Mouse (Mus musculus): ENCODE data around the gene Csrnp1. TPM values are rescaled to one million over a fixed set of nuclear protein-coding genes. Genes with fewer than 3 reads are reported as not detected.
"Not testable (repeated sequence)": the region's sequence is repeated elsewhere in the genome, so short reads cannot be mapped to it uniquely, and the experiment has no call there.

Gene Csrnp1
- polyA plus RNA-seq, 1 experiment: 3.4 TPM

- no peak for DNase-seq (ENCODE audit: low read depth)
- TF ChIP-seq CTCF (IDR thresholded peaks at IDR 0.05; ENCODE audit: borderline replicate concordance, extremely low read depth, insufficient read depth, insufficient read length) (no peak), POLR2A (IDR thresholded peaks at IDR 0.05; ENCODE audit: borderline replicate concordance, extremely low read depth, insufficient read depth, insufficient read length, poor library complexity, severe bottlenecking) (no peak)
Measured at GRCm38 (mm10) chr9:120014828-120015227, 30.4 kb upstream of the Csrnp1 start.

GRCm38 (mm10) chr9:120013251-120013820, 28.9 kb upstream of the Csrnp1 start:
- no peak for DNase-seq (ENCODE audit: low read depth)
- no peak for TF ChIP-seq CTCF (IDR thresholded peaks at IDR 0.05; ENCODE audit: borderline replicate concordance, extremely low read depth, insufficient read depth, insufficient read length)
- TF ChIP-seq POLR2A (IDR thresholded peaks at IDR 0.05; ENCODE audit: borderline replicate concordance, extremely low read depth, insufficient read depth, insufficient read length, poor library complexity, severe bottlenecking): no peak

DNA sequence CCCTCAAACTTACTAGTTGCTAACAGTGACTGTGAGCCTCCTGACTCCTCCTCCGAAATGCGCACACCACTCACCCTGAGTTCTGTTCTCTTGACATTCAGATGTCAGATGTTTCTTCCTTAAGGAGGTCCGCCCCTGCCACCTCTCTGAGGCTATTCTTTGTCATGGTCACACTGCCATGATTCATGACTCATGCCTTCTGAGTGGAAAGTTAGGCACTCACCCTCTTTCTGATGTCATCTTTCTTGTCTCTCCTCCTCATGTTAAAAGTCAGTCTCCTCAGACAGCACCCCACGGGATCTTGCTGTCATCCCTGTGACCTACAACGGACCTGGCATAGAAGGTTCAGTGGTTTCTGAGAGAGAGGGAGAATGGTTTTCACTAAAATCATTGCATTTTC, 28.3 kb upstream of the Csrnp1 start:
- no peak for DNase-seq (ENCODE audit: low read depth)
- TF ChIP-seq CTCF (IDR thresholded peaks at IDR 0.05; ENCODE audit: borderline replicate concordance, extremely low read depth, insufficient read depth, insufficient read length) (no peak), POLR2A (IDR thresholded peaks at IDR 0.05; ENCODE audit: borderline replicate concordance, extremely low read depth, insufficient read depth, insufficient read length, poor library complexity, severe bottlenecking) (no peak)

GRCm38 (mm10) chr9:120012161-120012560, 27.7 kb upstream of the Csrnp1 start:
- not testable (repeated sequence) for DNase-seq (ENCODE audit: low read depth)

DNA sequence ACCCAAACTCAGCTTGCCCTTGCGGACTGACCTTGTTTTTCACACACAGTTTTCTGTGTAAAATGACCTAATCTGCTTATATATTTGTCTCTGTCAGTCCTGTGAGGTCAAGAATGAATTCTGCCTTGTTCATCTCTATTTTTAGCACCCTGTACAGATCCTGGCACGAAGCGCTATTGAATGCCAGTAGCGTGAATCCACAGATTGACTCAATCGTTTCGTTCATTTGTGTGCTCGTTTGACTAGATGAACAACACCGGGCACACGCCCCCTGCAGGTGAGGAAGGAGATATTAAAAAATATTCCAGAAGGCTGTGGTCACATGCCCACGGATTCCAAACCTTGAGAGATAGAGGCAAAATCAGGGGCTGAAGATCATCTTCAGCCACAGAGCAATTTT, 27.1 kb upstream of the Csrnp1 start:
- TF ChIP-seq CTCF (IDR thresholded peaks at IDR 0.05; ENCODE audit: borderline replicate concordance, extremely low read depth, insufficient read depth, insufficient read length) (peak; percentile 74; the same call in 1 of the 2 replicates), POLR2A (IDR thresholded peaks at IDR 0.05; ENCODE audit: borderline replicate concordance, extremely low read depth, insufficient read depth, insufficient read length, poor library complexity, severe bottlenecking) (no peak)
- peak; percentile 95 for DNase-seq (ENCODE audit: low read depth)

- TF ChIP-seq CTCF (IDR thresholded peaks at IDR 0.05; ENCODE audit: borderline replicate concordance, extremely low read depth, insufficient read depth, insufficient read length): no peak
- TF ChIP-seq POLR2A (IDR thresholded peaks at IDR 0.05; ENCODE audit: borderline replicate concordance, extremely low read depth, insufficient read depth, insufficient read length, poor library complexity, severe bottlenecking): peak; percentile 75
- DNase-seq (ENCODE audit: low read depth): peak; percentile 98
Measured at GRCm38 (mm10) chr9:120010781-120011511, 26.5 kb upstream of the Csrnp1 start.

DNA sequence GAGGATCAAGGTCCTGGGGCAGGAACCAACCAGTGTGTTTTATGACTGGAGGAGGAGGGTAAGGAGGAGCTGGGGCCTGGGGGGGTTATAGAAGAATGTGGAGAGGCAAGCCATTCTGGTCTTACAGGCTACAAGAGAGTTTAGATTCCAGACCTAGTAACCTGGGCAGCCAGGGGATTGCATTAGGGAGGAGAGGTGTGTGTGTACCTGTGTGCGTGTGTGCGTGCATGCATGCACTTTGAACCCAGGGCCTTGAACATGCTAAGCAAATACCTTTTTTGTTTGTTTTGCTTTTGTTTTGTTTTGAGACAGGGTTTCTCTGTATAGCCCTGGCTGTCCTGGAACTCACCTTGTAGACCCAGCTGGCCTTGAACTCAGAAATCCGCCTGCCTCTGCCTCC, 25.4 kb upstream of the Csrnp1 start:
- no peak for DNase-seq (ENCODE audit: low read depth)
- TF ChIP-seq POLR2A (IDR thresholded peaks at IDR 0.05; ENCODE audit: borderline replicate concordance, extremely low read depth, insufficient read depth, insufficient read length, poor library complexity, severe bottlenecking) (no peak), CTCF (IDR thresholded peaks at IDR 0.05; ENCODE audit: borderline replicate concordance, extremely low read depth, insufficient read depth, insufficient read length) (no peak)

- TF ChIP-seq CTCF (IDR thresholded peaks at IDR 0.05; ENCODE audit: borderline replicate concordance, extremely low read depth, insufficient read depth, insufficient read length) (no peak), POLR2A (IDR thresholded peaks at IDR 0.05; ENCODE audit: borderline replicate concordance, extremely low read depth, insufficient read depth, insufficient read length, poor library complexity, severe bottlenecking) (no peak)
- DNase-seq (ENCODE audit: low read depth): no peak
Measured at GRCm38 (mm10) chr9:120009226-120009841, 24.9 kb upstream of the Csrnp1 start.

GRCm38 (mm10) chr9:120007833-120008232, 23.4 kb upstream of the Csrnp1 start:
- no peak for DNase-seq (ENCODE audit: low read depth)
- no peak for TF ChIP-seq CTCF (IDR thresholded peaks at IDR 0.05; ENCODE audit: borderline replicate concordance, extremely low read depth, insufficient read depth, insufficient read length)
- TF ChIP-seq POLR2A (IDR thresholded peaks at IDR 0.05; ENCODE audit: borderline replicate concordance, extremely low read depth, insufficient read depth, insufficient read length, poor library complexity, severe bottlenecking): no peak

DNA sequence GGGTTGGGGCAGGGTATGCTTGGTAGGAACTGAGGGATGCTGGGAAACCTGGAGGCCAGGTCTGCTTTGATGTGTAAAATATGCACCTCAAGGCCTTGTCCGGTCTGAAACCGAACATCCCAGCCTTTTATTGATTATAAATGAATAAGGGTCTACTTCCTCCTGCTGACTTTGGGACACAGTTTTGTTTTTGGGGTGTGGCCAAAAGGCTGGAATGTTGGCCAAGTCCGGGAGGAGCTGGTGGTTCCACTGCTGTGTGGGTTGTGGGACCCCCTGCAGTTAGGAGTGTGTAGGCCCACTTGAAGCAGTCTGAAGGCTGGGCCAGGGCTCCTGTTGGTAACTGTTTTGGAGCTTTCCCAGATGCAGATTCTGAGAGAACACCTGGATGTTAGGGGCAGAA, 21.5 kb upstream of the Csrnp1 start:
- TF ChIP-seq POLR2A (IDR thresholded peaks at IDR 0.05; ENCODE audit: borderline replicate concordance, extremely low read depth, insufficient read depth, insufficient read length, poor library complexity, severe bottlenecking) (no peak), CTCF (IDR thresholded peaks at IDR 0.05; ENCODE audit: borderline replicate concordance, extremely low read depth, insufficient read depth, insufficient read length) (no peak)
- DNase-seq (ENCODE audit: low read depth): no peak

DNA sequence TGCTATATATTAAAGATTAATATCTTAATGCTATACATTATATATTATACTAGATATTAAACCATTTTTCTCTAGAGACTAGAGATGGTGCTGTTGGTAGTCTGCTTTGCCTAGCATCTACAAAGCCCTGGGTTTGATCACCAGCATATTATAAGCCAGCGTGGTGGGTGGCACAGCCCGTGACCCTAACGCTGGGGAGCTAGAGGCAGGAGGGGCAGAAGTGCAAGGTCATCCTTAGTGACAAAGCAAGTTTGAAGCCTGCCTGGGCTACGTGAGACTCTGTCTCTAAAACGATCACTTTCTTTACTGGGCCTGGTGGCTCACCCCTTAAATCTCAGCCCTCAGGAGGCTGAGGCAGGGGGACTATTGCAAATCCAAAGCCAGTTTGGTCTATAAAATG, 18.4 kb upstream of the Csrnp1 start:
- TF ChIP-seq CTCF (IDR thresholded peaks at IDR 0.05; ENCODE audit: borderline replicate concordance, extremely low read depth, insufficient read depth, insufficient read length) (no peak), POLR2A (IDR thresholded peaks at IDR 0.05; ENCODE audit: borderline replicate concordance, extremely low read depth, insufficient read depth, insufficient read length, poor library complexity, severe bottlenecking) (no peak)
- no peak for DNase-seq (ENCODE audit: low read depth)
